Mouse (Mus musculus) 3T3-L1 (cell line): ENCODE measurements around the gene Naaa.

Source experiments
- DNase-seq: peaks from one replicate; pipeline ENCODE4 v3.0.0-alpha.2; 2015; ENCODE audit warnings: low read depth, low spot score

Naaa gene

GRCm38 (mm10) chr5:92215308-92215707 is 62.7 kb downstream of the Naaa start, which contains the start of gene U90926:
Gene U90926, minus strand, starts transcription at chr5:92215408.
- DNase-seq: peak; percentile 39

GRCm38 (mm10) chr5:92212231-92212630 is 65.7 kb downstream of the Naaa start:
- DNase-seq: no peak

GRCm38 (mm10) chr5:92210205-92210604 is 67.8 kb downstream of the Naaa start:
- no peak for DNase-seq
